Mouse (Mus musculus): ENCODE results near the gene Htr2a. TPM values are rescaled to one million over a fixed set of nuclear protein-coding genes. Genes with fewer than 3 reads are reported as not detected.

Gene Htr2a
- polyA plus RNA-seq (2011; ENCODE audit: insufficient read depth, insufficient read length, low replicate concordance, missing spikeins) = 0.40 and 1.6 TPM in 2 replicates

GRCm38 (mm10) chr14:74640819-74641381, at the start of gene Htr2a:
Gene Htr2a, plus strand, starts transcription at chr14:74640840.
- H3K4me1 ChIP-seq (ENCODE audit: control insufficient read depth, insufficient read depth, low read length) = peaks cover 3% of the 10 kb centered on the region; the same call in 1 of the 2 replicates
- no peak within 1 kb of the TSS for H3K27ac ChIP-seq (ENCODE audit: control insufficient read depth, insufficient read depth, low read depth, low read length, poor library complexity)
- TF ChIP-seq POLR2A (IDR thresholded peaks at IDR 0.05; ENCODE audit: borderline replicate concordance, control insufficient read depth, low read depth, low read length) = no peak
- no peak for TF ChIP-seq CTCF (IDR thresholded peaks at IDR 0.05; ENCODE audit: control insufficient read depth, insufficient read depth, low read length)
- 1% methylated on average over 20 of the region's 20 CpGs for WGBS
- H3K4me3 ChIP-seq (replicated peaks; ENCODE audit: control insufficient read depth, low read depth, low read length) = peak within 1 kb of the TSS; percentile 58

DNA sequence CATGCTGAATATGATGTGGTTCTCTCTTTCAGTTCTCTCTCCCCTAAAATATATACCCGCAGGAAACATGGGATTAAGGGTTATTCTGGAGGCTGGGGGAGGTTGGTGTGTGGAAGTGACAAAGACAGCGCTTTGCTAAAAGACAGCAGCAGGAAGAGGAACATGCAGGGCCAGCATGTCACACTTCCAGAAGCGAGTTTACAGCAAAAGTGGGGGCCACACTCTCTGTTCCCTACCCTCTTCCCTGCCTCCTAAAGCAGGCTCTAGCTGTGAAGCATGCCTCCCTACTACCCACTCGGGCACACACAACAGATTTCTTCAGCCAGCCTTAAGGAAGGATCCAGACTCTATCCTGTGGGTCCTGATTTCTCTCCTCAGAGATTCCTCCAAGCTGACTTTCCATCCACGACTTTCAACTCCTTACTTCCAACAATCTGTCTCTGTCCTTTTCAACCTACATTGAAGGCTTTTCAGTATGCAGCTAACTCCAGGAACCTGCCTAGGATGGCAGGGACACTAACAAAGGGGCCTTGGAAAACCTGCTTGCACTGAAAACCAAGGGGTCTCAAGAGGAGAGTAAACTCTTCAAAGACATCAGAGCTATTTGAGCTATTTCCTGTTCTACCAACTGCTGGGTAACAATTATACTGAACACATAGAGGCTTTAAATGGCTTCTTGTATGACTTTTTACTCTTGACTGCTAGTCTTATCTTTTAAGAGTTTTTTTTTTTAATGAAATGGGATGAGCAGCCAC, 39.1 kb upstream of the Htr2a start:
- 60% methylated on average over 5 of the region's 5 CpGs for WGBS
- no peak for TF ChIP-seq CTCF (IDR thresholded peaks at IDR 0.05; ENCODE audit: control insufficient read depth, insufficient read depth, low read length)
- no peak for TF ChIP-seq POLR2A (IDR thresholded peaks at IDR 0.05; ENCODE audit: borderline replicate concordance, control insufficient read depth, low read depth, low read length)
- Histone ChIP-seq H3K4me3 (replicated peaks; ENCODE audit: control insufficient read depth, low read depth, low read length) (no peak overlapping the region), H3K4me1 (ENCODE audit: control insufficient read depth, insufficient read depth, low read length) (no peaks in the 10 kb centered on the region), H3K27ac (ENCODE audit: control insufficient read depth, insufficient read depth, low read depth, low read length, poor library complexity) (no peak overlapping the region)

DNA sequence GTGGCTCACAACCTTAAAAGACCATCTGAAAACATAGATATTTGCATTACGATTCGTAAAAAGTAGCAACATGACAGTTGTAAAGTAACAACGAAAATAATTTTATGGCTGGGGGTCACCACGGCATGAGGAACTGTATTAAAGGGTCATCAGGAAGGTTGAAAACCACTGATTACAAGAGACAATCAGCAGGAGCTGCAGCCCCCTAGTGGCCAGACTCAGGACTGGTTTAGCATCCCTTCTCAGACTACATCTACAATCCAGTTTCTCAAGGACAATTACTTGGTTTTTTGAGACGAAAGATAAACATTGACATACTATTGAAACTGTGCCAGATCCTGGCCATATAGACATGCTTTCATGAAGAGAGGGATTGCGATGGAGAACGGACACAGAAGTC, 38.1 kb upstream of the Htr2a start:
- Histone ChIP-seq H3K4me3 (replicated peaks; ENCODE audit: control insufficient read depth, low read depth, low read length) (no peak overlapping the region), H3K27ac (ENCODE audit: control insufficient read depth, insufficient read depth, low read depth, low read length, poor library complexity) (no peak overlapping the region), H3K4me1 (ENCODE audit: control insufficient read depth, insufficient read depth, low read length) (no peaks in the 10 kb centered on the region)
- TF ChIP-seq CTCF (IDR thresholded peaks at IDR 0.05; ENCODE audit: control insufficient read depth, insufficient read depth, low read length) (peak; percentile 71), POLR2A (IDR thresholded peaks at IDR 0.05; ENCODE audit: borderline replicate concordance, control insufficient read depth, low read depth, low read length) (no peak)
- WGBS = 39% methylated on average over 7 of the region's 7 CpGs

DNA sequence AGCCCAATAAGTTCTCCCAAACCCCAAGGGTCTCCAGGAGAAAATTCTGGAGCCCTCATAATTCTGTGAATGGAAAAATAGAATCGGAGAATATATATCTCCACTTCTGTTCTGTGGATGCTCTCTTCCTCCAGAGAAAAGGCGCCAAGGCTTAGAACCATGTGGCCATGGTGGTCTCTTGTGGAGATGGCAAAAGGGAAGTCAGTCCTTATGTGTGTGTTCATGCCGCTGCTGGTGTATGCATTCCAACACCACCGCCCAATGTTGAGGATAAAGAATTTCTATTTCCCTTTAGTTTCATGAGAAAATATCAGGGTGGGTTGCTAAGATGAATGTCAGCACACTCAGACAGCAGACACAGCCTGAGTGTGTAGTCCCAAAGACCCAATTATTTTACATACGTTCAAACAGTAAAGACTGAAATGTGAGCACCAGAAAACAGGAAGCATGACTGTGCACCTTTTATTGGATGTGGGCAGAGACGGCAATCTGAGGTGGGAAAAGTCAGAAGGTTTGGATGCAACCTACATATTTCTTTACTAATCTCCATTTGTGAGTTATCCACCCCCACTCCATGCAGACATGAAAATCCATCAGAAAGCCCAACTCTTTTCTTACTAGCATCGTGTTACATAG, 37.4 kb upstream of the Htr2a start:
- TF ChIP-seq CTCF (IDR thresholded peaks at IDR 0.05; ENCODE audit: control insufficient read depth, insufficient read depth, low read length) (no peak), POLR2A (IDR thresholded peaks at IDR 0.05; ENCODE audit: borderline replicate concordance, control insufficient read depth, low read depth, low read length) (no peak)
- H3K4me1 ChIP-seq (ENCODE audit: control insufficient read depth, insufficient read depth, low read length) = no peaks in the 10 kb centered on the region
- no peak overlapping the region for H3K27ac ChIP-seq (ENCODE audit: control insufficient read depth, insufficient read depth, low read depth, low read length, poor library complexity)
- WGBS = 28% methylated on average over 7 of the region's 7 CpGs
- no peak overlapping the region for H3K4me3 ChIP-seq (replicated peaks; ENCODE audit: control insufficient read depth, low read depth, low read length)

GRCm38 (mm10) chr14:74611326-74611725, 29.3 kb upstream of the Htr2a start:
- Histone ChIP-seq H3K4me3 (replicated peaks; ENCODE audit: control insufficient read depth, low read depth, low read length) (no peak overlapping the region), H3K4me1 (ENCODE audit: control insufficient read depth, insufficient read depth, low read length) (no peaks in the 10 kb centered on the region), H3K27ac (ENCODE audit: control insufficient read depth, insufficient read depth, low read depth, low read length, poor library complexity) (no peak overlapping the region)
- TF ChIP-seq POLR2A (IDR thresholded peaks at IDR 0.05; ENCODE audit: borderline replicate concordance, control insufficient read depth, low read depth, low read length) (no peak), CTCF (IDR thresholded peaks at IDR 0.05; ENCODE audit: control insufficient read depth, insufficient read depth, low read length) (no peak)
- 45% methylated on average over 8 of the region's 8 CpGs for WGBS

DNA sequence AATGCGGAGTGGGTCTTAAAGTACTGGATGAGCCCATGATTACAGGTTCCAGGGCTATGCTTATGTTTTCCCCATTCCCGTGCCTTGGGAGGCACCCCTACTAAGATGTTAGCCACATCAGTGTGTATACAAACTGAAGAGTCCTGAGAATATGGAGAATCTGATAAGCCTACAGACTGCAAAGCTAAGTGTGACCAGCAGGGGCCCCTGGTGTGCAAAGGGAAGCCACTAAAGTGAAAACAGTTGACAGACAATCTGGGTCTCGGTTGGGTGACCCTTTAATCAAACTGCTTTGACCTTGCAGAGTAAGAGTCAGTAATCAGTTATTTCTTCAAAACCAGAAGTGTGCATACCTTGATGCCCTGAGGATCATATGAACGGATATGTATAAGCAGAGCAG, 21.8 kb upstream of the Htr2a start:
- 49% methylated on average over 4 of the region's 4 CpGs for WGBS
- TF ChIP-seq POLR2A (IDR thresholded peaks at IDR 0.05; ENCODE audit: borderline replicate concordance, control insufficient read depth, low read depth, low read length) (no peak), CTCF (IDR thresholded peaks at IDR 0.05; ENCODE audit: control insufficient read depth, insufficient read depth, low read length) (peak; percentile 35; the same call in 1 of the 2 replicates)
- Histone ChIP-seq H3K4me3 (replicated peaks; ENCODE audit: control insufficient read depth, low read depth, low read length) (no peak overlapping the region), H3K4me1 (ENCODE audit: control insufficient read depth, insufficient read depth, low read length) (no peaks in the 10 kb centered on the region), H3K27ac (ENCODE audit: control insufficient read depth, insufficient read depth, low read depth, low read length, poor library complexity) (no peak overlapping the region)

- TF ChIP-seq CTCF (IDR thresholded peaks at IDR 0.05; ENCODE audit: control insufficient read depth, insufficient read depth, low read length) = no peak
- TF ChIP-seq POLR2A (IDR thresholded peaks at IDR 0.05; ENCODE audit: borderline replicate concordance, control insufficient read depth, low read depth, low read length) = no peak
- H3K27ac ChIP-seq (ENCODE audit: control insufficient read depth, insufficient read depth, low read depth, low read length, poor library complexity) = no peak overlapping the region
- H3K4me3 ChIP-seq (replicated peaks; ENCODE audit: control insufficient read depth, low read depth, low read length) = no peak overlapping the region
- WGBS = 71% methylated on average over 4 of the region's 4 CpGs
- H3K4me1 ChIP-seq (ENCODE audit: control insufficient read depth, insufficient read depth, low read length) = no peaks in the 10 kb centered on the region; the same call in 1 of the 2 replicates
Measured at GRCm38 (mm10) chr14:74638071-74638470, 2.6 kb upstream of the Htr2a start.

GRCm38 (mm10) chr14:74641668-74642230, 1.1 kb downstream of the Htr2a start:
- TF ChIP-seq CTCF (IDR thresholded peaks at IDR 0.05; ENCODE audit: control insufficient read depth, insufficient read depth, low read length) = no peak
- no peak for TF ChIP-seq POLR2A (IDR thresholded peaks at IDR 0.05; ENCODE audit: borderline replicate concordance, control insufficient read depth, low read depth, low read length)
- H3K4me3 ChIP-seq (replicated peaks; ENCODE audit: control insufficient read depth, low read depth, low read length) = peak overlapping the region; percentile 44
- H3K4me1 ChIP-seq (ENCODE audit: control insufficient read depth, insufficient read depth, low read length) = peaks cover 7% of the 10 kb centered on the region; the same call in 1 of the 2 replicates
- no peak overlapping the region for H3K27ac ChIP-seq (ENCODE audit: control insufficient read depth, insufficient read depth, low read depth, low read length, poor library complexity)
- WGBS = 3% methylated on average over 17 of the region's 17 CpGs
